Mouse (Mus musculus): Measurements from ENCODE around the gene Rnf6. TPM values are rescaled to one million over a fixed set of nuclear protein-coding genes. Genes with fewer than 3 reads are reported as not detected.

Gene Rnf6
- polyA plus RNA-seq, 1 experiment from 2014 or later, result 34.7 TPM

DNA sequence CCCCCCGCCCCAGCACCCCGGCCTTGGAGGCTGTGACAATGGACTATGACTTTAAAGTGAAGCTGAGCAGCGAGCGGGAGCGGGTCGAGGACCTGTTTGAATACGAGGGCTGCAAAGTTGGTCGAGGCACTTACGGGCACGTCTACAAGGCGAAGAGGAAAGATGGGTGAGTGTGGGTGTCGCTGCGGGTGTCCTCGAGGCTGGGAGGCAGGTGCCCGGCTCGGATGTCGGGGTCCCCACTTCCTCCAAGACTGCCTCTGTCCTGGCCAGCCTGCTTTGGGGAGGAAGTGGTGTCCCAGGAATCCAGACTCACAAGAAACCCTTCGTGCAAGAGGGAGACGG is 10.3 kb upstream of the Rnf6 start:
- H3K27ac ChIP-seq (ENCODE audit: low read depth), result peak overlapping the region; percentile 96
- peak overlapping the region; percentile 83 for H3K9ac ChIP-seq
- peak; percentile 43 for DNase-seq
- H3K4me3 ChIP-seq (ENCODE audit: low read depth, low read length), result peak overlapping the region; percentile 79
- no peaks in the 10 kb centered on the region for H3K9me3 ChIP-seq (ENCODE audit: low read depth, low read length)
- TF ChIP-seq CTCF (IDR thresholded peaks at IDR 0.05; ENCODE audit: low read depth), result no peak
- peak overlapping the region; percentile 69 for H3K4me2 ChIP-seq
- WGBS, result under 1% methylated on average over 19 of the region's 19 CpGs
- H3K27me3 ChIP-seq (ENCODE audit: insufficient read depth, low read length), result no peaks in the 10 kb centered on the region
- 0 out of 2 replicates have a peak, but pooled peaks cover 2% of the 10 kb centered on the region for H3K4me1 ChIP-seq (ENCODE audit: insufficient read depth)
- ATAC-seq (ENCODE audit: insufficient read depth), result no peak
- no peaks in the 10 kb centered on the region for H3K36me3 ChIP-seq (ENCODE audit: insufficient read depth)

DNA sequence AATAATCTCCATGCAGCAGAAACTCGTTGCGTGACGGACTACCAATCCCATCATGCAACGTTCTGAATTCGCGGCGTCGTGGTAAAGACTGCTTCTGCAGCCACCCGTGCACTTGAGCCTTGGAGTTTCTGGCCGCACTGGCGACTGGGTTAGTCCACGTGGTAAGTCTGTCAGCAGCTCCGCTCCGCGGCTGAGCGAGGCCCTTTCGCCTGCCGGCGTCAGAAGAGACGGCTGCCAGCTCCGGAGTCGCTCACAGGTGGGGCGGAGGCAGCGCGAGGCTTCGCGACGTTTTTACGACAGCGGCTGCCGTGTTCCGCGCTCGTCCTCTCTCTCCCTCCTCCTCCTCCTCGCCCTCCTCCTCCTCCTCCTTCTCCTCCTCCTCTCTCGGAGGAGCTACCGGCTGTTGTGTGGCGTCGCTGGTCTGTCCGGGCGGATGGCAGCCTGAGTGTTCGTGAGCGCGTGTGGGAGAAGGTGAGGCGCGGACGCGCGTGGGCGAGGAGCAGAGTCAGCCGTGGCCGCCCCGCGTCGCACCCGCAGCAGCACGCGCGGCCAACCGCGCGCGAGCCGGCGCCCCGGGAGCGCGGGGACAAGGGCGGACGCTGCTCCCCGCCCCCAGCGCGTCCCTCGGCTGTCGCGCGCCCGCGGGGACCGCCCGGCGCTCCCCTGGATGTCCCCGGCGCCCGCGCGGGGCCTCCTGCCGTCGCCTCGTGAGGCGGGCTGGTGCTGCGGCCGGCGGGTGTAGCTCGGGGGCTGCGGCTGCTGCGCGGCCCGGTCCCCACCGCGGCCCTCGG is 9.7 kb upstream of the Rnf6 start, which contains the start of gene Cdk8:
Gene Cdk8 (plus strand): TSS at position 367 of the 791 bp plus-strand sequence.
- H3K9me3 ChIP-seq (ENCODE audit: low read depth, low read length), result no peaks in the 10 kb centered on the region
- peak; percentile 90 for ATAC-seq (ENCODE audit: insufficient read depth)
- DNase-seq, result peak; percentile 97
- no peak for TF ChIP-seq CTCF (IDR thresholded peaks at IDR 0.05; ENCODE audit: low read depth)
- no peaks in the 10 kb centered on the region for H3K27me3 ChIP-seq (ENCODE audit: insufficient read depth, low read length)
- H3K9ac ChIP-seq, result peak within 1 kb of the TSS; percentile 83
- H3K4me3 ChIP-seq (ENCODE audit: low read depth, low read length), result peak within 1 kb of the TSS; percentile 79
- no peaks in the 10 kb centered on the region for H3K36me3 ChIP-seq (ENCODE audit: insufficient read depth)
- peak within 1 kb of the TSS; percentile 69 for H3K4me2 ChIP-seq
- H3K27ac ChIP-seq (ENCODE audit: low read depth), result peak within 1 kb of the TSS; percentile 96
- under 1% methylated on average over 85 of the region's 102 CpGs for WGBS
- H3K4me1 ChIP-seq (ENCODE audit: insufficient read depth), result 0 out of 2 replicates have a peak, but pooled peaks cover 2% of the 10 kb centered on the region

DNA sequence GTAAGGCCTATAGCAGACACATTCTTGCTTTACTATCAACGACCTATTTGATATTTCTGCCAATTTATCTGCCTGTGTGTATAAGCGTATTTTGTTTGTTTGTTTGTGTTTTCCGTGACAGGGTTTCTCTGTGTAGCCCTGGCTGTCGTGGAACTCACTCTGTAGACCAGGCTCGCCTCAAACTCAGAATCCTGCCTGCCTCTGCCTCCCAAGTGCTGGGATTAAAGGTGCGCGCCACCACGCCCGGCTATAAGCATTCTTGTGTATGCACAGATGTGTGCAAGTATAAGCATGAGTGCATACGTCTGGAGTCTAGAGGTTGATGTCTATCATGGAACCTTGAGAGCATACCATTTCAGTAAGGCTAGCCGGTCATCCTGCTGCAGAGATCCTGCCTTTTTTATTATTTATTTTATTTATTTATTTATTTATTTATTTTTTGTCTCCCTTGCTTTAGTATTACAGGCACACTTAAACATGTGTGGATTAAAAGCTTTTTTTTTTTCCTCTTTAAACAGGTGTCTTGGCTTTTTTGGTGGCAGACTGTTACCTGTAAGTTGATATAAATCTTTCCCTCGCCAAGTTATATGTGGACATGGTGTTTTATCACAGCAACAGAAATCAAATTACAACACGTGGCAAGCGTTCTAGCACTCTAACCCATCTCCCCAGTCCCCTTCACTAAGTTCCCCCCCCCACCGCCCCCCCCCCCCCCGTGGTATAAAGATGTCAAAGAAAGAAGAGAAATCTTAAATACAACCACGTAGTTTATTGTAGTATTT is 8.7 kb upstream of the Rnf6 start:
- peak; percentile 28; the same call in 1 of the 2 replicates for ATAC-seq (ENCODE audit: insufficient read depth)

GRCm38 (mm10) chr5:146227496-146227895 is 6.1 kb upstream of the Rnf6 start:
- WGBS, result 80% methylated on average over 8 of the region's 8 CpGs
- H3K9ac ChIP-seq, result no peak overlapping the region
- H3K27ac ChIP-seq (ENCODE audit: low read depth), result no peak overlapping the region
- DNase-seq, result no peak
- H3K27me3 ChIP-seq (ENCODE audit: insufficient read depth, low read length), result no peaks in the 10 kb centered on the region
- no peak overlapping the region for H3K4me2 ChIP-seq
- no peaks in the 10 kb centered on the region for H3K9me3 ChIP-seq (ENCODE audit: low read depth, low read length)
- no peaks in the 10 kb centered on the region for H3K36me3 ChIP-seq (ENCODE audit: insufficient read depth)
- H3K4me1 ChIP-seq (ENCODE audit: insufficient read depth), result no peaks in the 10 kb centered on the region
- no peak for TF ChIP-seq CTCF (IDR thresholded peaks at IDR 0.05; ENCODE audit: low read depth)
- no peak for ATAC-seq (ENCODE audit: insufficient read depth)
- H3K4me3 ChIP-seq (ENCODE audit: low read depth, low read length), result no peak overlapping the region

More for the DNA sequence above, 8.7 kb upstream of the Rnf6 start:
- peak; percentile 20 for DNase-seq
- H3K4me2 ChIP-seq, result peak overlapping the region; percentile 69
- H3K27ac ChIP-seq (ENCODE audit: low read depth), result peak overlapping the region; percentile 96
- H3K4me3 ChIP-seq (ENCODE audit: low read depth, low read length), result peak overlapping the region; percentile 79
- no peaks in the 10 kb centered on the region for H3K27me3 ChIP-seq (ENCODE audit: insufficient read depth, low read length)
- no peak for TF ChIP-seq CTCF (IDR thresholded peaks at IDR 0.05; ENCODE audit: low read depth)
- 52% methylated on average over 17 of the region's 17 CpGs for WGBS
- H3K9ac ChIP-seq, result peak overlapping the region; percentile 83
- H3K9me3 ChIP-seq (ENCODE audit: low read depth, low read length), result no peaks in the 10 kb centered on the region
- no peaks in the 10 kb centered on the region for H3K36me3 ChIP-seq (ENCODE audit: insufficient read depth)
- 0 out of 2 replicates have a peak, but pooled peaks cover 2% of the 10 kb centered on the region for H3K4me1 ChIP-seq (ENCODE audit: insufficient read depth)

- H3K4me2 ChIP-seq, result no peak overlapping the region
- DNase-seq (peak; percentile 13), ATAC-seq (ENCODE audit: insufficient read depth) (no peak)
- 0 out of 2 replicates have a peak, but pooled peaks cover 2% of the 10 kb centered on the region for H3K4me1 ChIP-seq (ENCODE audit: insufficient read depth)
- H3K27me3 ChIP-seq (ENCODE audit: insufficient read depth, low read length), result no peaks in the 10 kb centered on the region
- H3K36me3 ChIP-seq (ENCODE audit: insufficient read depth), result peaks cover 10% of the 10 kb centered on the region
- 69% methylated on average over 5 of the region's 5 CpGs for WGBS
- H3K9ac ChIP-seq, result no peak overlapping the region
- no peaks in the 10 kb centered on the region for H3K9me3 ChIP-seq (ENCODE audit: low read depth, low read length)
- TF ChIP-seq CTCF (IDR thresholded peaks at IDR 0.05; ENCODE audit: low read depth), result no peak
- no peak overlapping the region for H3K27ac ChIP-seq (ENCODE audit: low read depth)
- no peak overlapping the region for H3K4me3 ChIP-seq (ENCODE audit: low read depth, low read length)
These were observed 2.4 kb upstream of the Rnf6 start for GRCm38 (mm10) chr5:146223786-146224185.

GRCm38 (mm10) chr5:146221722-146222121 is 367 bp upstream of the Rnf6 start:
- H3K4me2 ChIP-seq, result peak overlapping the region; percentile 64
- H3K9ac ChIP-seq, result peak overlapping the region; percentile 79
- no peak for DNase-seq
- H3K4me1 ChIP-seq (ENCODE audit: insufficient read depth), result 0 out of 2 replicates have a peak, but pooled peaks cover 2% of the 10 kb centered on the region
- no peak for TF ChIP-seq CTCF (IDR thresholded peaks at IDR 0.05; ENCODE audit: low read depth)
- H3K27ac ChIP-seq (ENCODE audit: low read depth), result peak overlapping the region; percentile 98
- H3K36me3 ChIP-seq (ENCODE audit: insufficient read depth), result peaks cover 29% of the 10 kb centered on the region
- H3K27me3 ChIP-seq (ENCODE audit: insufficient read depth, low read length), result no peaks in the 10 kb centered on the region
- peak overlapping the region; percentile 65 for H3K4me3 ChIP-seq (ENCODE audit: low read depth, low read length)
- ATAC-seq (ENCODE audit: insufficient read depth), result no peak
- WGBS, result 24% methylated on average over 6 of the region's 6 CpGs
- H3K9me3 ChIP-seq (ENCODE audit: low read depth, low read length), result no peaks in the 10 kb centered on the region

GRCm38 (mm10) chr5:146220501-146220878 is 865 bp downstream of the Rnf6 start:
- Histone ChIP-seq H3K36me3 (ENCODE audit: insufficient read depth) (peaks cover 38% of the 10 kb centered on the region), H3K9ac (peak overlapping the region; percentile 79), H3K27ac (ENCODE audit: low read depth) (peak overlapping the region; percentile 66), H3K4me2 (peak overlapping the region; percentile 64), H3K27me3 (ENCODE audit: insufficient read depth, low read length) (no peaks in the 10 kb centered on the region), H3K4me3 (ENCODE audit: low read depth, low read length) (peak overlapping the region; percentile 65), H3K4me1 (ENCODE audit: insufficient read depth) (0 out of 2 replicates have a peak, but pooled peaks cover 2% of the 10 kb centered on the region), H3K9me3 (ENCODE audit: low read depth, low read length) (no peaks in the 10 kb centered on the region)
- 9% methylated on average over 13 of the region's 13 CpGs for WGBS
- ATAC-seq (ENCODE audit: insufficient read depth) (peak; percentile 46), DNase-seq (no peak)
- no peak for TF ChIP-seq CTCF (IDR thresholded peaks at IDR 0.05; ENCODE audit: low read depth)
